Mouse (Mus musculus) lung, postnatal 36 days (tissue): ENCODE data around the gene Derl2.

Experiments
- DNase-seq: peaks from one replicate; pipeline ENCODE4 v3.0.0; 2022; ENCODE audit warnings: mixed read lengths

Derl2 gene

GRCm38 (mm10) chr11:70980751-70981510, 38.7 kb downstream of the Derl2 start:
- no peak for DNase-seq

GRCm38 (mm10) chr11:70980232-70980631, 39.4 kb downstream of the Derl2 start:
- no peak for DNase-seq

GRCm38 (mm10) chr11:70977293-70977692, 42.3 kb downstream of the Derl2 start:
- no peak for DNase-seq

GRCm38 (mm10) chr11:70975193-70975592, 44.4 kb downstream of the Derl2 start:
- no peak for DNase-seq

GRCm38 (mm10) chr11:70973947-70974346, 45.7 kb downstream of the Derl2 start:
- peak; percentile 11 for DNase-seq

GRCm38 (mm10) chr11:70972586-70972985, 47.1 kb downstream of the Derl2 start:
- DNase-seq = no peak

GRCm38 (mm10) chr11:70970560-70971540, 48.8 kb downstream of the Derl2 start:
- DNase-seq = peak; percentile 67

GRCm38 (mm10) chr11:70969821-70970559, 49.7 kb downstream of the Derl2 start, which contains the start of the genes Nup88 and Rpain:
Gene Nup88 (minus strand): TSS chr11:70969973.
Gene Rpain (plus strand): TSS chr11:70970213.
- peak; percentile 97 for DNase-seq

GRCm38 (mm10) chr11:70969271-70969794, 50.3 kb downstream of the Derl2 start:
- no peak for DNase-seq

- no peak for DNase-seq
Observed at GRCm38 (mm10) chr11:70964222-70964907, 55.3 kb downstream of the Derl2 start.

- no peak for DNase-seq
Observed at GRCm38 (mm10) chr11:70960786-70961554, 58.7 kb downstream of the Derl2 start.
